Mouse (Mus musculus): ENCODE data around the gene Plac9a. TPM values are rescaled to one million over a fixed set of nuclear protein-coding genes. Genes with fewer than 3 reads are reported as not detected.
A peak's percentile ranks its signal among the peaks of the same experiment; 100 is the strongest.

The Plac9a gene
- total and polyA plus RNA-seq, 3 experiments: 1.6 to 4.1 (median 3.4) TPM

DNA sequence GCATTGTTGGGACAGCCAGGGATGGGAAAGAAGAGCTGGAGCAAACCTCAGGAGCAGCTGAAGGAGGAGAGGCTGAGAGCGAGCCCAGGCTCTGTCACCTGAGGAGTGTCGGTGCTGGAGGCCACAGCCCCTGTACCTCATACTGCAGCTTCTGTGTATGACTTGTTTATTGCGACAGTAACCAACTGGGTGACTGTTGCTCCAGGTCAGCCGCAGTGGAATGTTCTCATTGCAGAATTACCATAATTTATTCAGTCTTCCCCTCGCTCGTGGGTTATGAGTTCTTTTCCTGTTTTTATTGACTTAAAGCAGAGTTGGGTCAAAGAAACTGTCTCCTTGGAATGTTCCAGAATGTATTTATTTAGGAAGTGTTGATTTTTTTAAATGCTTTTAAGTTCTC lies 54.7 kb downstream of the Plac9a start:
- H3K36me3 ChIP-seq (ENCODE audit: control insufficient read depth, insufficient read depth, low read length): peaks cover 3% of the 10 kb centered on the region; the same call in 1 of the 2 replicates
- no peak overlapping the region for H3K9ac ChIP-seq (ENCODE audit: low read depth, low read length)
- DNase-seq: peak in 1 of 2 experiments; percentile 2
- 95% methylated on average over 6 of the region's 6 CpGs for WGBS
- peaks cover 20% of the 10 kb centered on the region for H3K4me1 ChIP-seq (ENCODE audit: control insufficient read depth, insufficient read depth, low read length)
- H3K79me2 ChIP-seq (replicated peaks; ENCODE audit: control insufficient read depth, insufficient read depth, low read length): peaks cover 1% of the 10 kb centered on the region
- no peak overlapping the region for H3K4me3 ChIP-seq
- TF ChIP-seq EP300 (IDR thresholded peaks at IDR 0.05; ENCODE audit: insufficient read depth, low read depth, low read length) (no peak), CTCF (IDR thresholded peaks at IDR 0.05) (no peak), POLR2A (IDR thresholded peaks at IDR 0.05; ENCODE audit: insufficient read depth, low read depth, low read length) (no peak)
- intact Hi-C loops (cut with DNase I): no loop called here
- no peak overlapping the region for H3K27ac ChIP-seq
- H3K27me3 ChIP-seq (ENCODE audit: control insufficient read depth, insufficient read depth, low read length): no peaks in the 10 kb centered on the region

DNA sequence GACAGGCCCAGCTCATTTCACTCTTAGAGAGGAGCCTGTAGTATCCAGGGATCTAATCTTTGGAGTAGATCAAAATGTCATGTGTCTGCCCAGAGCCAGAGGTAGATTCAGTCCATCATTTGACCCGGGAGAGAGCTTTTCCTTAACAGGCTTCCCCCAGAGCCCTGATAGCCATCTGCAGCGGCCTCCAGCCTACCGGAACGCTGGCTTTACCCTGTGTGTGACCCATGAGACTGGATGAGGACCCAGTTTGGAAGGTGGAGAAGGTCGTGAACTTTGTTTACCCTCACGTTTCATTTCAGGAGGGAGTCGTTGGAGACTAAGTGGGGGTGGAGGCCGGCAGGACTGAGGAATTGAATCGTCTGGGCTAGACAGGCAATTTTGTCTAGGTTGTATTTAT lies 55.2 kb downstream of the Plac9a start:
- Histone ChIP-seq H3K9ac (ENCODE audit: low read depth, low read length) (no peak overlapping the region), H3K79me2 (replicated peaks; ENCODE audit: control insufficient read depth, insufficient read depth, low read length) (peaks cover 1% of the 10 kb centered on the region), H3K4me3 (no peak overlapping the region), H3K4me1 (ENCODE audit: control insufficient read depth, insufficient read depth, low read length) (peaks cover 19% of the 10 kb centered on the region), H3K27me3 (ENCODE audit: control insufficient read depth, insufficient read depth, low read length) (no peaks in the 10 kb centered on the region), H3K27ac (no peak overlapping the region), H3K36me3 (ENCODE audit: control insufficient read depth, insufficient read depth, low read length) (peaks cover 3% of the 10 kb centered on the region; the same call in 1 of the 2 replicates)
- peak in 1 of 2 experiments; percentile 4 for DNase-seq
- 55% methylated on average over 9 of the region's 9 CpGs for WGBS
- no peak for TF ChIP-seq POLR2A (IDR thresholded peaks at IDR 0.05; ENCODE audit: insufficient read depth, low read depth, low read length)
- TF ChIP-seq CTCF (IDR thresholded peaks at IDR 0.05): no peak
- TF ChIP-seq EP300 (IDR thresholded peaks at IDR 0.05; ENCODE audit: insufficient read depth, low read depth, low read length): no peak
- intact Hi-C loops (cut with DNase I): no loop called here

DNA sequence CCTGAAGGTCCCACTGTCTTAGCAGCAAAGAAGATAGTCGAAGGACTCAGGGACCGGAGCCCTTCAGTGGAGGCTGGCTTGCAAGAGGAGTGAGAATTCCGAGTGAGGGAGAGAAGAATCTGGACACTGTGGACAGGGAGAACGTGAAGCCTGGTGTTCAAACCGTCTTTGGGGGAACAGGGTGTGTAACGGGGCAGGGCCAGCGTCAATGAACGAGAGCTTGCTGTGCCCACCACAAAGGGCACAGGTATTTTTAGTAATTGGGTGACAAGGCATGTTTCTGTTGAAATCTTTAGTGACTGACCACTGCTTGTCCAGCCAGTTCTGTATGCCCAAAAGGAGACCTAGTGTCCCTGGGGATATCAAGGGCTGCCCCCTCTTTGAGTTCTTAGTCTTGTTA lies 56.4 kb downstream of the Plac9a start:
- no peak overlapping the region for H3K4me3 ChIP-seq
- intact Hi-C loops (cut with DNase I): no loop called here
- peaks cover 3% of the 10 kb centered on the region; the same call in 1 of the 2 replicates for H3K36me3 ChIP-seq (ENCODE audit: control insufficient read depth, insufficient read depth, low read length)
- no peaks in the 10 kb centered on the region for H3K27me3 ChIP-seq (ENCODE audit: control insufficient read depth, insufficient read depth, low read length)
- H3K27ac ChIP-seq: no peak overlapping the region; the same call in 1 of the 2 replicates
- WGBS: 61% methylated on average over 8 of the region's 8 CpGs
- no peak for TF ChIP-seq CTCF (IDR thresholded peaks at IDR 0.05)
- no peak for TF ChIP-seq EP300 (IDR thresholded peaks at IDR 0.05; ENCODE audit: insufficient read depth, low read depth, low read length)
- no peak for TF ChIP-seq POLR2A (IDR thresholded peaks at IDR 0.05; ENCODE audit: insufficient read depth, low read depth, low read length)
- peaks cover 1% of the 10 kb centered on the region for H3K79me2 ChIP-seq (replicated peaks; ENCODE audit: control insufficient read depth, insufficient read depth, low read length)
- peaks cover 15% of the 10 kb centered on the region for H3K4me1 ChIP-seq (ENCODE audit: control insufficient read depth, insufficient read depth, low read length)
- no peak overlapping the region for H3K9ac ChIP-seq (ENCODE audit: low read depth, low read length)
- DNase-seq: peak in 1 of 2 experiments; percentile 5

DNA sequence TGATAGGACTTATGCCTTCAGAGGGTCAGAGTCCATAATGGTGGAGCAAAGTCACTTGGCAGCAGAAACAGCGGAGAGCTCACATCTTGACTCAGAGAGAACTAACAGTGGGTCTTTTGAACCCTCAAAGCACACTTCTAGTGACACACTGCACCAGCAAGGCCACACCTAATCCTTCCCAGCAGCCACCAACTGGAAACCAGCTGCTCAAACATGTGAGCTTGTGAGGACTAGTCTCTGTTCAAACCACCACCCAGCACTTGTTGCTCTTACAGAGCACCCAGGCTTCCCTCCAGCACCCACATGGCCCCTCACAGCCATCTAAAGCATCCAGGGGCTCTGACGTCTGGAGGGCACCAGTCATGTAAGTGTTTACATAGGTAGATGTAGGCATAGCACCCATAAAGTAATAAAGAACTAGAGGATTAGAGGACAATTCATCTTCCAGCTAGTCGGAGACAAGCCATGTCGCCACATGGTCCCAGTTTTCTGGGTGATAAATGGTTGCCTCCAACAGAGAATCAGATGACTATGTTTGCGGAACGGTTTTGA lies 57.0 kb downstream of the Plac9a start:
- no peak for TF ChIP-seq EP300 (IDR thresholded peaks at IDR 0.05; ENCODE audit: insufficient read depth, low read depth, low read length)
- TF ChIP-seq POLR2A (IDR thresholded peaks at IDR 0.05; ENCODE audit: insufficient read depth, low read depth, low read length): no peak
- TF ChIP-seq CTCF (IDR thresholded peaks at IDR 0.05): no peak
- peaks cover 11% of the 10 kb centered on the region for H3K4me1 ChIP-seq (ENCODE audit: control insufficient read depth, insufficient read depth, low read length)
- H3K79me2 ChIP-seq (replicated peaks; ENCODE audit: control insufficient read depth, insufficient read depth, low read length): peaks cover 1% of the 10 kb centered on the region
- H3K27ac ChIP-seq: no peak overlapping the region
- no peak overlapping the region for H3K9ac ChIP-seq (ENCODE audit: low read depth, low read length)
- peaks cover 3% of the 10 kb centered on the region; the same call in 1 of the 2 replicates for H3K36me3 ChIP-seq (ENCODE audit: control insufficient read depth, insufficient read depth, low read length)
- intact Hi-C loops (cut with DNase I): no loop called here
- no peaks in the 10 kb centered on the region for H3K27me3 ChIP-seq (ENCODE audit: control insufficient read depth, insufficient read depth, low read length)
- 89% methylated on average over 6 of the region's 6 CpGs for WGBS
- DNase-seq: no peak
- no peak overlapping the region for H3K4me3 ChIP-seq

DNA sequence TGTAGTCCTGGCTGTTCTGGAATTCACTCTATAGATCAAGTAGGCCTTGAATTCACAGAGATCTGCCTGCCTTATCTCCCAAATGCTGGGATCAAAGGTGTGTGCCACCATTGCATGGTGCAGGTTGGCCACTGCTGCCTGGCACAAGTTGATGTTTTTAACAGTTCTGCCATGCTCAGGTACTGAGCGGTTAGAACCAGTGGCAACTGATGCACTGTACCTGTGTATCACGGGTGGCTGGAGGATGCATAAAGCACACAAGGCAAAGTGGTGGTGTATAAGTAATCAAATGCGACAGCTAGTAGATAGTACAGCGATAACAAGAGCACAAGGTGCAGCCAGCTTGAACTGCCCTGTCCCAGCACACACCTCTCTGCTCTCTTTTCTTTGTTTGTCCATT lies 58.5 kb downstream of the Plac9a start:
- peaks cover 9% of the 10 kb centered on the region for H3K4me1 ChIP-seq (ENCODE audit: control insufficient read depth, insufficient read depth, low read length)
- WGBS: 97% methylated on average over 4 of the region's 4 CpGs
- no peak overlapping the region for H3K27ac ChIP-seq
- no peak for TF ChIP-seq CTCF (IDR thresholded peaks at IDR 0.05)
- TF ChIP-seq POLR2A (IDR thresholded peaks at IDR 0.05; ENCODE audit: insufficient read depth, low read depth, low read length): no peak
- no peak for TF ChIP-seq EP300 (IDR thresholded peaks at IDR 0.05; ENCODE audit: insufficient read depth, low read depth, low read length)
- intact Hi-C loops (cut with DNase I): no loop called here
- H3K9ac ChIP-seq (ENCODE audit: low read depth, low read length): no peak overlapping the region
- peaks cover 3% of the 10 kb centered on the region; the same call in 1 of the 2 replicates for H3K36me3 ChIP-seq (ENCODE audit: control insufficient read depth, insufficient read depth, low read length)
- H3K27me3 ChIP-seq (ENCODE audit: control insufficient read depth, insufficient read depth, low read length): no peaks in the 10 kb centered on the region
- no peak for DNase-seq
- H3K4me3 ChIP-seq: no peak overlapping the region
- peaks cover 1% of the 10 kb centered on the region for H3K79me2 ChIP-seq (replicated peaks; ENCODE audit: control insufficient read depth, insufficient read depth, low read length)

DNA sequence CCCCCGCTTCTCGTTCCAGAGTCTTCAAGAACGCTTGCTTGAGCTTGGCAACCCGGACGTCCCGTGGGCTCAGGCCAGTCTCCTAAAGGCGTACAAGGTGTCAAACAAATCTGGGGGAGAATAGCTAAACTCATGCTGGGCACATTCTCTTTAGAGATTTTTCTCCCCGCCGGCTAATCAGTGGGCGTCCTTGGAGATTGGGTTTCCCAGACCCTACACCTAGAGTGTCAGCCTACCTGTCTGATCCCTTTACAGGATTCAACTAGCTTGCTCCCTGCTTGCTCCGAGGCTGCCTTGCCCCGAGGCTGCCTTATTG lies 60.3 kb downstream of the Plac9a start:
- Histone ChIP-seq H3K27me3 (ENCODE audit: control insufficient read depth, insufficient read depth, low read length) (no peaks in the 10 kb centered on the region), H3K36me3 (ENCODE audit: control insufficient read depth, insufficient read depth, low read length) (peaks cover 3% of the 10 kb centered on the region; the same call in 1 of the 2 replicates), H3K79me2 (replicated peaks; ENCODE audit: control insufficient read depth, insufficient read depth, low read length) (no peaks in the 10 kb centered on the region; the same call in 1 of the 2 replicates), H3K27ac (peak overlapping the region; percentile 98), H3K9ac (ENCODE audit: low read depth, low read length) (peak overlapping the region; percentile 97), H3K4me1 (ENCODE audit: control insufficient read depth, insufficient read depth, low read length) (peaks cover 9% of the 10 kb centered on the region), H3K4me3 (peak overlapping the region; percentile 99)
- intact Hi-C loops (cut with DNase I): no loop called here
- no peak for TF ChIP-seq POLR2A (IDR thresholded peaks at IDR 0.05; ENCODE audit: insufficient read depth, low read depth, low read length)
- WGBS: 4% methylated on average over 12 of the region's 12 CpGs
- no peak for DNase-seq

All from heart, adult 2 months (tissue).